Mouse (Mus musculus): ENCODE data around the gene Dnm3. TPM values are rescaled to one million over a fixed set of nuclear protein-coding genes. Genes with fewer than 3 reads are reported as not detected.
A peak's percentile ranks its signal among the peaks of the same experiment; 100 is the strongest.

The Dnm3 gene
- polyA plus RNA-seq, 2 experiments, result 14.7 to 21.9 TPM

GRCm38 (mm10) chr1:162361978-162362377 is 115.9 kb downstream of the Dnm3 start:
- Histone ChIP-seq H3K9ac (ENCODE audit: low read depth, low read length, severe bottlenecking) (no peak overlapping the region), H3K27ac (replicated peaks; ENCODE audit: low read depth, low read length) (no peak overlapping the region), H3K4me1 (ENCODE audit: control insufficient read depth, insufficient read depth, low read length) (peaks cover 16% of the 10 kb centered on the region), H3K4me2 (replicated peaks; ENCODE audit: low read depth, low read length, severe bottlenecking) (no peak overlapping the region), H3K36me3 (ENCODE audit: control insufficient read depth, insufficient read depth, low read length) (no peaks in the 10 kb centered on the region), H3K27me3 (ENCODE audit: control insufficient read depth, insufficient read depth, low read length) (no peaks in the 10 kb centered on the region), H3K9me3 (ENCODE audit: control insufficient read depth, low read length) (no peaks in the 10 kb centered on the region), H3K4me3 (replicated peaks; ENCODE audit: low read length) (no peak overlapping the region)
- no peak for TF ChIP-seq POLR2A (IDR thresholded peaks at IDR 0.05; ENCODE audit: borderline replicate concordance, extremely low read depth, insufficient read depth, insufficient read length)
- no peak for ATAC-seq (ENCODE audit: low FRiP score, low read depth)
- DNase-seq (ENCODE audit: low spot score), result peak; percentile 37
- WGBS, result 41% methylated on average over 5 of the region's 5 CpGs

- Histone ChIP-seq H3K4me1 (ENCODE audit: control insufficient read depth, insufficient read depth, low read length) (peaks cover 16% of the 10 kb centered on the region), H3K4me2 (replicated peaks; ENCODE audit: low read depth, low read length, severe bottlenecking) (no peak overlapping the region), H3K9ac (ENCODE audit: low read depth, low read length, severe bottlenecking) (no peak overlapping the region), H3K27me3 (ENCODE audit: control insufficient read depth, insufficient read depth, low read length) (no peaks in the 10 kb centered on the region), H3K27ac (replicated peaks; ENCODE audit: low read depth, low read length) (0 out of 2 replicates have a peak overlapping the region, but pooled peaks have one; percentile 14), H3K9me3 (ENCODE audit: control insufficient read depth, low read length) (no peaks in the 10 kb centered on the region), H3K4me3 (replicated peaks; ENCODE audit: low read length) (no peak overlapping the region), H3K36me3 (ENCODE audit: control insufficient read depth, insufficient read depth, low read length) (no peaks in the 10 kb centered on the region)
- DNase-seq (ENCODE audit: low spot score), result peak; percentile 61
- WGBS, result 47% methylated on average over 8 of the region's 8 CpGs
- ATAC-seq (ENCODE audit: low FRiP score, low read depth), result peak; percentile 54
- TF ChIP-seq POLR2A (IDR thresholded peaks at IDR 0.05; ENCODE audit: borderline replicate concordance, extremely low read depth, insufficient read depth, insufficient read length), result no peak
Measured at GRCm38 (mm10) chr1:162359270-162359669, 118.6 kb downstream of the Dnm3 start.

- Histone ChIP-seq H3K9me3 (ENCODE audit: control insufficient read depth, low read length) (no peaks in the 10 kb centered on the region), H3K4me3 (replicated peaks; ENCODE audit: low read length) (no peak overlapping the region), H3K27me3 (ENCODE audit: control insufficient read depth, insufficient read depth, low read length) (no peaks in the 10 kb centered on the region), H3K4me1 (ENCODE audit: control insufficient read depth, insufficient read depth, low read length) (peaks cover 16% of the 10 kb centered on the region), H3K27ac (replicated peaks; ENCODE audit: low read depth, low read length) (no peak overlapping the region), H3K9ac (ENCODE audit: low read depth, low read length, severe bottlenecking) (no peak overlapping the region), H3K4me2 (replicated peaks; ENCODE audit: low read depth, low read length, severe bottlenecking) (no peak overlapping the region), H3K36me3 (ENCODE audit: control insufficient read depth, insufficient read depth, low read length) (no peaks in the 10 kb centered on the region)
- DNase-seq (ENCODE audit: low spot score) (peak; percentile 73), ATAC-seq (ENCODE audit: low FRiP score, low read depth) (0 out of 2 replicates have a peak, but pooled peaks have one; percentile 51)
- TF ChIP-seq POLR2A (IDR thresholded peaks at IDR 0.05; ENCODE audit: borderline replicate concordance, extremely low read depth, insufficient read depth, insufficient read length), result no peak
- 33% methylated on average over 8 of the region's 8 CpGs for WGBS
Measured at GRCm38 (mm10) chr1:162358036-162358435, 119.8 kb downstream of the Dnm3 start.

DNA sequence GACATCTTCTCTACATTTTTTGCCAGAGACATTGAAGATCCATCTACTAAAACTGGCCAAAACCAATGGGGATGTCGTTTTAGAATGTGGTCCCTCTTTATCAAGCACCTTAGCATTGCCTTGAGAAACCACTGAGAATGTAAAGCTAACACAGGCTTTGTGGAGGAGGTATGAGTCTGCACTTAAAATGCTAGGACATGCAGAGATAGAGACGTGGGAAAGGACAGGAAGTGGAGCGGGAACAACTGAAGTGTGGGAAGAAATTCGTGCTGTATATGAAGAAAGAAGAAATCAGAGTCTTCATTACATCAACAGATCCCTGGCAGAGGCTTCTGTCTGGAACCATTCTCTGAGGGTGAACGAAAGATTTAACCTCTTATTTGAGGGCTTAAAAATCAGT is 121.4 kb downstream of the Dnm3 start:
- TF ChIP-seq POLR2A (IDR thresholded peaks at IDR 0.05; ENCODE audit: borderline replicate concordance, extremely low read depth, insufficient read depth, insufficient read length), result no peak
- Histone ChIP-seq H3K9me3 (ENCODE audit: control insufficient read depth, low read length) (no peaks in the 10 kb centered on the region), H3K4me3 (replicated peaks; ENCODE audit: low read length) (no peak overlapping the region), H3K9ac (ENCODE audit: low read depth, low read length, severe bottlenecking) (no peak overlapping the region), H3K36me3 (ENCODE audit: control insufficient read depth, insufficient read depth, low read length) (no peaks in the 10 kb centered on the region), H3K27me3 (ENCODE audit: control insufficient read depth, insufficient read depth, low read length) (no peaks in the 10 kb centered on the region), H3K4me2 (replicated peaks; ENCODE audit: low read depth, low read length, severe bottlenecking) (no peak overlapping the region), H3K4me1 (ENCODE audit: control insufficient read depth, insufficient read depth, low read length) (peaks cover 8% of the 10 kb centered on the region; the same call in 1 of the 2 replicates), H3K27ac (replicated peaks; ENCODE audit: low read depth, low read length) (no peak overlapping the region)
- ATAC-seq (ENCODE audit: low FRiP score, low read depth), result no peak
- no peak for DNase-seq (ENCODE audit: low spot score)
- WGBS, result 66% methylated on average over 5 of the region's 5 CpGs

DNA sequence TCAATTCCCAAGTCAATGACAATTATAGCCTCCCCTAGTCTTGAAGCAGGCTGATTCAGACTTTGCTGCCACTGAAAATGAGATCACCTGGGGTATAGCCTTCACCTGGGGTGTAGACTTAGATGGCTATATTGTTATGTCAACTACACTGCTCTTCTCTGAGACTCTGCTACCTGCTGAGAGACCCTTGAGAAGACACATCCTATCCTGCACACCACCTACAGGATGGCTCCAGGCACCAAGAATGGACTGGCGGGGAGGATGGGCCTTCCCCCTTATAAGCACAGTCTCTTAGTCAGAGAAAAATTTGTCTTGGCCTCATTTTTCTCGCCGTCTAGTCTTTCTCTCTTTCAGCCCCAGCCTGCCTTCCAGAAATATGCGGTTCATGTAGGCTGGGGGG is 123.1 kb downstream of the Dnm3 start:
- H3K27me3 ChIP-seq (ENCODE audit: control insufficient read depth, insufficient read depth, low read length), result no peaks in the 10 kb centered on the region
- TF ChIP-seq POLR2A (IDR thresholded peaks at IDR 0.05; ENCODE audit: borderline replicate concordance, extremely low read depth, insufficient read depth, insufficient read length), result no peak
- no peak overlapping the region for H3K27ac ChIP-seq (replicated peaks; ENCODE audit: low read depth, low read length)
- no peak overlapping the region for H3K4me3 ChIP-seq (replicated peaks; ENCODE audit: low read length)
- H3K9me3 ChIP-seq (ENCODE audit: control insufficient read depth, low read length), result no peaks in the 10 kb centered on the region
- ATAC-seq (ENCODE audit: low FRiP score, low read depth) (no peak), DNase-seq (ENCODE audit: low spot score) (no peak)
- H3K4me1 ChIP-seq (ENCODE audit: control insufficient read depth, insufficient read depth, low read length), result peaks cover 7% of the 10 kb centered on the region; the same call in 1 of the 2 replicates
- H3K36me3 ChIP-seq (ENCODE audit: control insufficient read depth, insufficient read depth, low read length), result no peaks in the 10 kb centered on the region
- WGBS, result 87% methylated on average over 4 of the region's 4 CpGs
- H3K4me2 ChIP-seq (replicated peaks; ENCODE audit: low read depth, low read length, severe bottlenecking), result no peak overlapping the region
- H3K9ac ChIP-seq (ENCODE audit: low read depth, low read length, severe bottlenecking), result no peak overlapping the region

- no peak overlapping the region for H3K4me3 ChIP-seq (replicated peaks; ENCODE audit: low read length)
- 86% methylated on average over 4 of the region's 4 CpGs for WGBS
- DNase-seq (ENCODE audit: low spot score), result no peak
- no peak overlapping the region for H3K4me2 ChIP-seq (replicated peaks; ENCODE audit: low read depth, low read length, severe bottlenecking)
- no peaks in the 10 kb centered on the region for H3K36me3 ChIP-seq (ENCODE audit: control insufficient read depth, insufficient read depth, low read length)
- H3K4me1 ChIP-seq (ENCODE audit: control insufficient read depth, insufficient read depth, low read length), result no peaks in the 10 kb centered on the region
- no peak for TF ChIP-seq POLR2A (IDR thresholded peaks at IDR 0.05; ENCODE audit: borderline replicate concordance, extremely low read depth, insufficient read depth, insufficient read length)
- ATAC-seq (ENCODE audit: low FRiP score, low read depth), result no peak
- H3K9ac ChIP-seq (ENCODE audit: low read depth, low read length, severe bottlenecking), result no peak overlapping the region
- no peaks in the 10 kb centered on the region for H3K27me3 ChIP-seq (ENCODE audit: control insufficient read depth, insufficient read depth, low read length)
- no peak overlapping the region for H3K27ac ChIP-seq (replicated peaks; ENCODE audit: low read depth, low read length)
- no peaks in the 10 kb centered on the region for H3K9me3 ChIP-seq (ENCODE audit: control insufficient read depth, low read length)
Measured at GRCm38 (mm10) chr1:162353831-162354230, 124.0 kb downstream of the Dnm3 start.

Data from limb, embryonic 14.5 days (tissue).